Mouse (Mus musculus) heart, embryonic 16.5 days (tissue): ENCODE measurements around the gene Mboat2. TPM values are rescaled to one million over a fixed set of nuclear protein-coding genes. Genes with fewer than 3 reads are reported as not detected.

Experiments
- ATAC-seq: fragments of 200-750 bp; cut with Nextera tagmentation; replicated peaks from 2 replicates; pipeline ENCODE4 v1.8.0; 2017; ENCODE audit warnings: moderate number of reproducible peaks; ENCODE audit not compliant: insufficient read depth, low FRiP score; ENCODE audit errors: extremely low read depth
- H3K27ac ChIP-seq: fragments of 300-500 bp; sonication (generic); 2 replicates; pipeline ENCODE4 v1.5.1; 2014; ENCODE audit warnings: mild to moderate bottlenecking, low read length, control low read depth, moderate library complexity
- H3K27me3 ChIP-seq: fragments of 300-500 bp; sonication (generic); 2 replicates; pipeline ENCODE4 v1.6.1; 2014; ENCODE audit warnings: low read length, mixed read lengths; ENCODE audit not compliant: control insufficient read depth, insufficient read depth
- H3K36me3 ChIP-seq: fragments of 300-500 bp; sonication (generic); 2 replicates; pipeline ENCODE4 v1.6.1; 2014; ENCODE audit not compliant: control insufficient read depth, insufficient read depth
- H3K4me1 ChIP-seq: fragments of 300-500 bp; sonication (generic); 2 replicates; pipeline ENCODE4 v1.6.1; 2014; ENCODE audit warnings: low read length, mixed read lengths; ENCODE audit not compliant: control insufficient read depth, insufficient read depth
- H3K4me2 ChIP-seq: fragments of 300-500 bp; sonication (generic); 2 replicates; pipeline ENCODE4 v1.6.1; 2014; ENCODE audit warnings: low read depth, mild to moderate bottlenecking, control low read depth, low read length
- H3K4me3 ChIP-seq: fragments of 300-500 bp; sonication (generic); 2 replicates; pipeline ENCODE4 v1.5.1; 2014; ENCODE audit warnings: mild to moderate bottlenecking, control low read depth, low read length
- H3K9ac ChIP-seq: fragments of 300-500 bp; sonication (generic); 2 replicates; pipeline ENCODE4 v1.6.1; 2014; ENCODE audit warnings: low read length, control low read depth
- H3K9me3 ChIP-seq: fragments of 300-500 bp; sonication (generic); replicated peaks from 2 replicates; pipeline ENCODE4 v1.6.1; 2016; ENCODE audit warnings: low read length; ENCODE audit not compliant: control insufficient read depth
- WGBS: fragments of 180-500 bp; shearing (Covaris S2); extraction: QIAGEN DNeasy Blood & Tissue Kit; methylation state at CpG from one replicate; pipeline ENCODE4 v1.1.7; 2014; 5-methylcytosine and 5-hydroxymethylcytosine counted together
- polyA plus RNA-seq: library from polyadenylated mRNA; unstranded; fragments of >200 nt; fragmentation: Nextera tagmentation; extraction: Ambion mirVana; gene quantifications from 2 replicates; pipeline ENCODE4 v1.2.1, GENCODE M21; 2015

Gene Mboat2
- polyA plus RNA-seq, 1 experiment from 2014 or later, result 28.8 TPM

DNA sequence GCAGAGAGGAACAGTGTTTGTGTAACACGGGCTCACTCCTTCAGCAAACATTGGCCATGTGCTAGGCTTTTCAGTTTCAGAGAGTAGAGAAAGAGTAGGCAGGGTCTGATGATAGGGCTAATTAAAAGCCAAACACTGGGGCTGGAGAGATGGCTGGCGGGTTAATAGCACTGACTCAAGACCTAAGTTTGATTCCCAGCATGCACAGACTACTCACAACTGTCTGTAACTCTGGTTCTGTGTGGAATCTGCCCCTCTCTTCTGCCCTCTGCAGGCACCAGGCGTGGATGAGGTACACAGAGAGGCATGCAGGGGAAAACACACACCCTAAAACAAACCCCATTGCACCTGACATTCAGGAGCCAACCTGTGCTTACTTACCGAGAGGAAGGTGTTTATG is 14.7 kb downstream of the Mboat2 start:
- Histone ChIP-seq H3K36me3 (no peaks in the 10 kb centered on the region), H3K27me3 (no peaks in the 10 kb centered on the region), H3K4me3 (no peak overlapping the region), H3K4me1 (peaks cover 38% of the 10 kb centered on the region), H3K4me2 (no peak overlapping the region), H3K27ac (no peak overlapping the region), H3K9me3 (no peaks in the 10 kb centered on the region), H3K9ac (no peak overlapping the region)
- WGBS, result 74% methylated on average over 4 of the region's 4 CpGs
- no peak for ATAC-seq

DNA sequence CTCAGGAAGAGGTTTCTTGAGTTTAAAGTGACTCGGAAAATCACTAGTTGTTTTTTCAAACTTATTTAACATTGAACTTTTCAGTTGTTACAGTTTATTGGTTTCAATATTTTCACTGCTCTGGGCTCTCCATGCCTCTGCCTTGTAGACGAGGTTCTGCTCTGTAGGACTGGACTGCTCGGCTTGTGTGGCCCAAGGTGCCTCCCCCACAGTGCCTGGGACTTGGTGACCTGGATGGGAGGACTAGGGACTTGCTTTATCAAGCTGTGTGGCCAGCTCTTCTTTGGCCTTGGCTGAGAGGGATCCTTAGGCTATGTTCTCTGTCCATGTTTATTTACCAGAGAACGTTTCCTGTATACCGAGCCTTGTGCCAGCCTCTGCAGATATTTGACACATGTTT is 17.4 kb downstream of the Mboat2 start:
- H3K27me3 ChIP-seq, result no peaks in the 10 kb centered on the region
- 70% methylated on average over 5 of the region's 5 CpGs for WGBS
- no peak overlapping the region for H3K9ac ChIP-seq
- ATAC-seq, result no peak
- H3K36me3 ChIP-seq, result no peaks in the 10 kb centered on the region
- no peak overlapping the region for H3K4me3 ChIP-seq
- H3K9me3 ChIP-seq, result no peaks in the 10 kb centered on the region
- no peak overlapping the region for H3K27ac ChIP-seq
- H3K4me2 ChIP-seq, result no peak overlapping the region
- H3K4me1 ChIP-seq, result peaks cover 15% of the 10 kb centered on the region

DNA sequence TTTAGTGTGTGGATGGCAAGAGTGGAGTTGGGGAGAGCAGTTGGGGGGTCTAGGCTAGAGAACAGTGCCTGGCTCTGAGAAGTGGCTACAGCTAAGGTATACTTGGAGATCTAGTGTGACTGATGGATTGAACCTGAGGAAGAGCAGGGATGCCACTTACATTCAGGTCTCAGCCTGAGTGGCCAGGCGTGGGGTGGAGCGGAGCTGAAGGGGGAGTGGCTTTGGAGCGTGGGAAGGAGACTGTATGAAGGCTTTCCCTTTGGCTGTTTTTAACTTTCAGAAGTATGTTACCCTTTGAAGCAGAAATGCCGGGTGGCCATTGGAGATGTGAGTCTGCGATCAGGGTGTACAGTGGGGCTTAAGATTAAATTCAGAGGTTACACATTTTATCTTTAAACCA is 26.7 kb downstream of the Mboat2 start:
- Histone ChIP-seq H3K4me1 (peaks cover 16% of the 10 kb centered on the region), H3K27ac (no peak overlapping the region), H3K4me3 (no peak overlapping the region), H3K4me2 (no peak overlapping the region), H3K9ac (no peak overlapping the region), H3K9me3 (no peaks in the 10 kb centered on the region), H3K27me3 (no peaks in the 10 kb centered on the region), H3K36me3 (no peaks in the 10 kb centered on the region)
- WGBS, result 81% methylated on average over 5 of the region's 5 CpGs
- ATAC-seq, result no peak

DNA sequence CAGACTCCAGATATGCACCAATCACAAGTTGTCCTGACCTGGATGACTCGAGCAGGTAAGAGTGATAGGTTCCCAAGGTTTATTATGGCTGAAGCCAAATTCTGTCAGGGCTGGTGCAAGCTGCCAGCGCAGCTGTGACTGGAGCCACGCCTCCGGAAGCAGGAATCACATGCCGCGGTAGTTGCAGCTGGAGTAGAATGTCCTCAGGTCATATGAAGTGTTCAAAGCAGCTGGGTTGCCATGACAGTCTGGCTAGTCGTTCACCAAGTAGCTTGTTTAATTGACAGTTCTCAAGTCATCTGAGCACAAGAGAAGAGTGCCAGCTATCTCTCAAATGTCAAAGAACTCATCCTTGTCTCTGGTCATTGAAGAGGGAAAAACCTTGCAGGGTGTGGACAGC is 28.7 kb downstream of the Mboat2 start:
- Histone ChIP-seq H3K9ac (no peak overlapping the region), H3K4me3 (no peak overlapping the region), H3K9me3 (no peaks in the 10 kb centered on the region), H3K36me3 (no peaks in the 10 kb centered on the region), H3K4me2 (no peak overlapping the region), H3K4me1 (peaks cover 20% of the 10 kb centered on the region), H3K27me3 (no peaks in the 10 kb centered on the region), H3K27ac (no peak overlapping the region)
- ATAC-seq, result no peak
- 55% methylated on average over 7 of the region's 7 CpGs for WGBS

DNA sequence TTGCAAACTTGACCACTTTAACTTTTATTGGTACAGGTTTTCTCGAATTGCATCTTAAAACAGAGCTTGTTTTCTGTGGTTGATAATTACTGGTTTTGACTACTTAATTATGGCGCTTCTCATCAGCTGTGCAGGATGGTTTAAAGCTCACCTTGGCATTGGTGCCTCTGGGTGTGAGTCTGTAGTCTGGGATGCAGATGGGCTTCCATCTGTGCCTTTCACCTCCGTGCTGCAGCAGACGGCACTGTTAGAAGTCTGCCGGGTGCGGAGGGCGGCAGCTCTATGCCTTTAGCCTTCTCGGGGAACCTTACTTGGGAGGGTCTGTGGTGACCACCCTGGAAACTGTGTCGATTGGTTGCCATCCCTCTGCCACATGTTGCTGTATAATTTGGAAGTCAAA is 29.8 kb downstream of the Mboat2 start:
- no peak overlapping the region for H3K4me2 ChIP-seq
- no peak overlapping the region for H3K4me3 ChIP-seq
- H3K4me1 ChIP-seq, result peaks cover 20% of the 10 kb centered on the region
- H3K9me3 ChIP-seq, result no peaks in the 10 kb centered on the region
- 86% methylated on average over 9 of the region's 9 CpGs for WGBS
- no peak for ATAC-seq
- H3K27me3 ChIP-seq, result no peaks in the 10 kb centered on the region
- H3K9ac ChIP-seq, result no peak overlapping the region
- no peak overlapping the region for H3K27ac ChIP-seq
- no peaks in the 10 kb centered on the region for H3K36me3 ChIP-seq

DNA sequence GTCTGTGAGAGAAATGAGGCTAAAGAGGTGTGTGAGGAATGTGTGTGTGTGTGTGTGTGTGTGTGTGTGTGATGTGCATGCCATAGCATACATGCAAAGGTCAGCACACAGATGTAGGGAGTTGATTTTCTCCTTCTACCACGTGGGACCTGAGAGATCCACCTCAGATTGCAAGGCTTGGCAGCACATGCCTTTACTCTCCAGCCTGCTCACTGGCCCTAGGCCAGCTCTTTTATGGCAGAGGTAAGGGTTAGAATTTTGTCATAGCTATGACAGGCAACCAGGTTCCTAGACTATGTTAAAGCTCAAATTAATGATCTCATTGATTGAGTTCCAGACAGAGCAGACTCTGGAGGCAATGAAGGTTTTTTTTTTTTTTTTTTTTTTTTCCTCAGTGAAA is 33.1 kb downstream of the Mboat2 start:
- Histone ChIP-seq H3K4me3 (no peak overlapping the region), H3K9me3 (no peaks in the 10 kb centered on the region), H3K9ac (no peak overlapping the region), H3K36me3 (no peaks in the 10 kb centered on the region), H3K27me3 (no peaks in the 10 kb centered on the region), H3K4me2 (no peak overlapping the region), H3K27ac (no peak overlapping the region), H3K4me1 (peaks cover 20% of the 10 kb centered on the region)
- WGBS, result 14% methylated on average over 1 of the region's 1 CpGs
- ATAC-seq, result no peak

DNA sequence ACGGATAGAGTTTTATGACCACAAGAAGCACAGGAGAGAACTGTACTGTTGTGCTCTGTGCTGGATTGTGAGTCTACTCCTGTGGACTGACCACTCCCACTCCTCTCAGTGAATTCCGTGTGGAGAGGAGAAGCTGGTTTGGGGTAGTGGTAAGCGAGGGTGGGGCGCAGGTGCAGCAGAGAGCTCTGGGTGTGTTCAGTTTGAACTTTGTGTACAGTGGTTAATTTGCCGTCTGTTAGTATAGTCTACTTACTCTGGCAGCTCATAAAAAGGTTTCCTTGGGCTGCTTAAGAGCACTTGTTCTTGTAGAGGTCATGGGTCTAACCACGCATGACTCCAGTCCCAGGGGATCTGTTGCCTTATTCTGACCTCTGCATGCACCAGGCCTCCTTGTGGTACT is 36.0 kb downstream of the Mboat2 start:
- H3K27me3 ChIP-seq, result no peaks in the 10 kb centered on the region
- no peak overlapping the region for H3K9ac ChIP-seq
- H3K27ac ChIP-seq, result 0 out of 2 replicates have a peak overlapping the region, but pooled peaks have one; percentile 32
- peaks cover 17% of the 10 kb centered on the region for H3K4me1 ChIP-seq
- no peaks in the 10 kb centered on the region for H3K9me3 ChIP-seq
- 66% methylated on average over 6 of the region's 6 CpGs for WGBS
- no peaks in the 10 kb centered on the region for H3K36me3 ChIP-seq
- no peak overlapping the region for H3K4me2 ChIP-seq
- no peak overlapping the region for H3K4me3 ChIP-seq
- no peak for ATAC-seq

DNA sequence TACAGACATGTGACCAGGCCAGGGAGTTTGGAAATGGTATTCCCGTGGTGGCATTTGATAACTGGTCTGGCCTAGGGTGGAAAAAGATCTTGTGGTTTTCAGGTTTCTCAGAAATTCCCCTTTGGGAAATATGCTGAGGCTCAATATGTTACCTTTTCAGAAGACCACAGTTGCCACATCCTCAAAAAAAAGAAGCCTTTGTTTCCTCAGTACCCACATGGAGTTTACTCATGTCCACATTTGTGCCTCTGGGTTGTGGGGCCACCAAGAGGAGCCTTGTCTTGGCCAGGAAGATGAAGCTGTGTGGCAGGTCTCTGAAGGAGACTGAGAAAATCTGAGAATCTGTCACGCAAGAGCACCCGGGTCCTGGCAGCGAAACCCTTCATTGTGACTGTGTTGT is 38.0 kb downstream of the Mboat2 start:
- H3K36me3 ChIP-seq, result no peaks in the 10 kb centered on the region
- no peak for ATAC-seq
- no peak overlapping the region for H3K4me2 ChIP-seq
- no peaks in the 10 kb centered on the region for H3K9me3 ChIP-seq
- WGBS, result 75% methylated on average over 4 of the region's 4 CpGs
- H3K27me3 ChIP-seq, result no peaks in the 10 kb centered on the region
- H3K4me3 ChIP-seq, result no peak overlapping the region
- H3K27ac ChIP-seq, result no peak overlapping the region
- H3K9ac ChIP-seq, result no peak overlapping the region
- peaks cover 16% of the 10 kb centered on the region for H3K4me1 ChIP-seq

DNA sequence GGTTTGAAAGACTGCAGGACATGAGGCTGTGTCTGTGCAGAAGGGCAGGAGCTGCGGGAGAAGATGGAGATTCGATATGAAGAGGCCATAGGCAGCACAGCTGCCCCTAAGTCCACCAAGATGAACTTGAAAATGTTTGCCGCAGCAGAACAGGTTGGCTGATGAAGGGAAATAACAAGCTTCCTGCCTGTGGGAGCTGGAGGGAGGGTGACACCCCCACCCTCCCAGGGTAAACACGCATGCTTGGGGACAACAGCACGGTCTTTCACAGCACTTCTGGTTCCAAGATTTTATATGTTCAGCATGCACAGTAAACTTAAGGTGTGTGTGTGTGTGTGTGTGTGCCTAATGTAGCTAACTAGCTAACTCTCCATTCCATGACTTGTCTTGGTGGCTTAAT is 38.6 kb downstream of the Mboat2 start:
- Histone ChIP-seq H3K27ac (no peak overlapping the region), H3K4me1 (peaks cover 13% of the 10 kb centered on the region; the same call in 1 of the 2 replicates), H3K9ac (no peak overlapping the region), H3K36me3 (no peaks in the 10 kb centered on the region), H3K4me2 (no peak overlapping the region), H3K9me3 (no peaks in the 10 kb centered on the region), H3K4me3 (no peak overlapping the region), H3K27me3 (no peaks in the 10 kb centered on the region)
- WGBS, result 67% methylated on average over 5 of the region's 5 CpGs
- no peak for ATAC-seq

DNA sequence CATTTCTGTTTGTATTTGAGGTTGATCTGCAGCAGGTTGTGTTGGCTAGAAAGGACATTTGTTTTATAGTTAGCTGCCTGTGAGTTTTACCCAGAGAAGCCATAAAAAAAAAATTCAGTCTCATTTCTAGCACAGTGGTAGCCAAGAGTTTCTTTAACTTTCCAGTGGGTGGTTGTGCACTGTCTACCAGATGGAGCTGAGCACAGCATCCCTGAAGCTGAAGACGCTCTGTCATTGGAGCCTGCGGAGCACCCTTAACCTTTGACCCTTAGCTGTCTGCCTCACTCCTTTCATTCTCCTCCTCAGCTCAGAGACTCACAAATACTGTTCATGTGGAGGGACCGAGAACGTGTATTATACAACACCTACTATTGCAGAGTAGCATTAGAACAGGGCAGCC is 40.2 kb downstream of the Mboat2 start:
- Histone ChIP-seq H3K9ac (no peak overlapping the region), H3K27me3 (no peaks in the 10 kb centered on the region), H3K4me3 (no peak overlapping the region), H3K36me3 (no peaks in the 10 kb centered on the region), H3K27ac (no peak overlapping the region), H3K4me1 (peaks cover 11% of the 10 kb centered on the region; the same call in 1 of the 2 replicates), H3K9me3 (no peaks in the 10 kb centered on the region), H3K4me2 (no peak overlapping the region)
- 72% methylated on average over 4 of the region's 4 CpGs for WGBS
- ATAC-seq, result no peak
